Mouse (Mus musculus) inflammation-experienced regulatory T-cells, adult 6 months (primary cell): ENCODE measurements around the gene Rictor. TPM values are rescaled to one million over a fixed set of nuclear protein-coding genes. Genes with fewer than 3 reads are reported as not detected.
"Not testable (repeated sequence)": the region's sequence is repeated elsewhere in the genome, so short reads cannot be mapped to it uniquely, and the experiment has no call there.

Experiments used
- ATAC-seq: one replicate; pipeline ENCODE4 v1.8.0; 2017
- polyA plus RNA-seq, 3 experiments: library from polyadenylated mRNA; unstranded; fragments of 100-300 nt; shearing (Covaris generic); gene quantifications; one replicate each; pipeline ENCODE4 v1.2.1; 2017

Rictor gene
- polyA plus RNA-seq, 3 experiments from 2014 or later, result 20.5 to 30.7 (median 28.6) TPM

DNA sequence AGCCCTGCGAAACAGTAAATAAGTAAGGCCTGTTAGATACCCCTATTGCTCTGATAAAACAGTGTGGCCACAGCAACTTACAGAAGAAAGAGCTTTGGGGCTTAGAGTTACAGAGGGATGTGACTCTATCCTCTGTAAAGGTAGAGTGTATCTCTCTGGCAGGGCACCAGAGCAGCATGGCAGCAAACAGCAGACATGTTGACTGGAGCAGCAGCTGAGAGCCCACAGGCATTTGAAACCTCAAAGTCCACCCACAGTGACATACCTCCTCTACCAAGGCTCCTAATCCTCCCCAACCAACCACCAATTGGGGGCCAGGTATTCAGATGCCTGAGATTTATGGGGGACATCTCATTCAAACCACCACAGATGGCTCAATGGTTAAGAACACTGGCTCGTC lies 31.0 kb downstream of the Rictor start:
- no peak for ATAC-seq

DNA sequence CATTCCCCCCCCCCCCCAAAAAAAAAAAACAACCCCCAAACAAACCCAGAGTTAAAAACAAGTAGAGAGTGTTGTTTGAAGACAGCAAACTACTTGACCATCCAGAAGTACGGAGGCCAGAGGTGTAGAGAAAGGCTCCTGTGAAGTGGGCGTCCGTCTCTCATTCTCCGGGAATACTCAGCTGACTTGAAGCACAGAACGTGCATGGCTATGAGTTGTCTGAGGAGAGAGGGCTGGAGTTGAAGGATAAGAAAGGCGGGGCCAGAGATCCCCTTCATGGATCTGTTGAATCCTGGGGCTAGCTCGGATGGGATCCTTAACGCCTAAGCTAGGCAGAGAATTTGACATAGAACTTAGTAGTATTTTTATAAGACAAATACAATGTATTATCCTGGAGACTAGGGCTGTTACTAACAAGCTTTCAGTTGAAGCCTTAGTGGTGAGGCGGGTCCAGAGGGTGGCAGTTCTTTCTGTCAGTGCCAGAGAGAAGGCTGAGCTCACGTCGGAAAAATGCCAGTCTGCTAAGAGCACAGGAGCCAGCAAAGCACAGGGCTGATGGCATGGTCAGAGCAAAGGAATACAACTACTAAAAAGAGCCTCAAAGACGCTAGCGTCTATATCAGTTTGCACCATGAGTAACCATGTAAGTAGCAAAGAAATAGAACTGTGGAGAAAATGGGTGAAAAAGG lies 34.3 kb downstream of the Rictor start:
- no peak for ATAC-seq

DNA sequence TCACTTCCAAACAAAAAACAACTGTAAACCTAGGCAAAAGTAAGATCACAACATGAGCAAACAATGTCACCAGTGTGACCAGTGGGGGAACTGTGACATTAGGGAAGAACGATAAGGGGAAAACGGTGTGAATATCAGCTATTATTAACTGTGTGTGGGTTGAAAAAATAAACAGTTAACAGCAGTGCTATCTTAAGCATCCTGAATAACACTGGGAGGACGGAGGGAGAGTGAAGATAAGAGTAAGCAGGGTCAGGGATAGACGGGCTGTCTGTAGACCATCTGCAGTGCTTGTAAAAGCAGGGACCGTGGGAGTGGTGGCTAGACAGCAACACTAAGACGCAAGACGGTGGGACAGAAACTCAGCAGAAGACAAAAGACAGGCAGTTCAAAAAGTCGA lies 35.5 kb downstream of the Rictor start:
- no peak for ATAC-seq

DNA sequence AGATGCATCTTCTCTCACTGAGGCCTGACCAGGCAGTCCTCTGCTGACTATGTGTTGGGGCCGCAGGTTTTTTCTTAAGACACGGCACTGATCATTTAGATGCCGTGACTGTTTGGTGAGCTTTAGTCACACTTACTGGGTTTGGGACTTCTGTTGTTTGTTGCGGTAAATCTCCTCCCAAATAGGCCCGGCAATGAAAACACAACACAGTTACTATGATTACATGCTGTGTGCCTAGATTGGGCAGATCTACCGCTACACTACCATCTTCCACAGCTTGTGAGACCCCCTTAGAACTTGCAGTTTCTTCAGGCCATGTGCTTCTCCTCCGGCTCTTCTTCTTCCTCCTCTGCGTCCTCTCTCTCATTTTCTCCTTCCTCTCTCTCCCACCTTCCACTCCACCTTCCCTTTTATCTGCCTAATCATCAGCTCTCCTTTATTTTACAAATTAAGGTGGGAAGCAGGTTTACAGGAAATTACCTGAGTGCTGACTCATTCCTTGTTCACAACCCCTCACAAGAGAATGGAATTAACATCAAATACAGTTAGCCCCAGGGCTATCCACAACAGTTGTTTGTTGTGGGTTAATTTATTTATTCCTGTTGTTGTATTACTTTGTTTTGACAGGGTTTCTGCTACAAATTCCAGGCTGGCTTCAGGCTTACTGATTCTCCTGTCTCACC lies 38.3 kb downstream of the Rictor start:
- ATAC-seq, result not testable (repeated sequence)

DNA sequence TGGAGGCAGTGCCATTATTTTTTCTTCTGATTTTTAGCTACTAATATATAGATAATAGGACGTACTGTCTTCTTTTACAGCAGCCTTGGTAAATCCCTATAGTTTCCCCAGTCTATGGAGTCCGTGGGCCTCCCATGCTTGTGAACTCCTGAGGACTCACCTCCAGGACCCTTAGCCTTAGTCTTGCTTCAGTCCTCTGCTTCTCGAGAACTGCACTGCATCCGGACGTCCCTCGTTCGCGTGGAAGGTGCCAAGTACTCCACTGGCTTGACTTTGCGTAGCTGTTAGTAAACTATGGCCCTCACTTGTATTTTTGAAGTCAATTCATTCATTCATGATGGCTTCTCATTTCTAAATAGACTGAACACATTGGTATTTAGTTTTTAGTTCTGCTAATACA lies 38.8 kb downstream of the Rictor start:
- no peak for ATAC-seq

DNA sequence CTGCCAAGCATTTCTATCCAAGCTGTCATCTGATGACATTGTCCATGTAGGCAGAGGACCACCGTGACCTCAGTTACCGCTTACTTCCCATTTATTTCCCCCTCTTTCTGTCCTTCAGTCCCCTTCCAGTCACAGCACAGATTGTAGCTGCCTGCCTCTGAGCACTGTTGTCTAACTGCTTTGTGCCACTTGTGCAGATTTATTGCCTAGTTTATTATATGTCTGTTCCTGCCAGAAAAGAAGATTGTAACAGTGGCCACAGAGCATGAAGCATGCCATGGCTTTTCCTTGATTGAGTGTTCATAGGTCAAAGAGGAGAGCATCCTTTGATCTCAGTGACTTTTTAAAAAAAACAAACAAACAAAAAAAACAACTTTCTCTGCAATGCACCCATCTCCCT lies 46.2 kb downstream of the Rictor start:
- no peak for ATAC-seq

DNA sequence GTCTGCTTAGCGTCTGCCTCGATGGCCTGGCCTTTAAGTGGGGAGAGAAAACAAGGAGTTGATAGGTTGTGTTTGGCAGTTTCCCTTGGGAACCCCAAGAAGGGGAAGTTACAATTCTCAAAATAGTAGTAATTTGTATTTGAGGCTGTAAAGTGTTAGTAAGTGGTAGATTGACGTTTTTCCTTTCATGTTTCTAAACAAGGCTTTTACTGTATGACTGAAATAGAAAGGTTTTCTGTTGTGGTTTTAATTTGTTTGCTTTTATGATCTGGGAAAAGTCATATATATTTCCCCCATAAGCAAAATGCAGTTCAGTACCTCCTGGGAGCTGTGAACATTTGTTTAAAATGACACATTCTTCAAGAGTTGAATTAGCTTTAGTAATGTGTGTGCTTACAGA lies 64.1 kb downstream of the Rictor start:
- no peak for ATAC-seq

DNA sequence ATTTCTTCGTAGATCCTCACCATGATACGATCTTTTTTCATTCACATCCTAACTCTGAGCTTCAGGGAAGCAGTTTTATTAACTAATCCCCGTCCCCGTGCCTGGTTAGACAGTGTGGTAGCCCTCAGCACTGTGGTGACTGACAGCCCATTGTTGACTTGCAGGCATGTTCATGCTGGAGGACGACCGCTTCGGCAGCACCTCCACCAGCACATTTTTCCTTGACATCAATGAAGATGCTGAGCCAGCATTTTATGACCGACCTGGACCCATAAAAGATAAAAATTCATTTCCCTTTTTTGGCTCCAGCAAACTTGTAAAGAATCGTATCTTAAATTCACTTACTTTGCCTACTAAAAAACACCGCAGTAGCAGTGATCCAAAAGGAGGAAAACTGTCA lies 78.0 kb downstream of the Rictor start:
- ATAC-seq, result no peak

DNA sequence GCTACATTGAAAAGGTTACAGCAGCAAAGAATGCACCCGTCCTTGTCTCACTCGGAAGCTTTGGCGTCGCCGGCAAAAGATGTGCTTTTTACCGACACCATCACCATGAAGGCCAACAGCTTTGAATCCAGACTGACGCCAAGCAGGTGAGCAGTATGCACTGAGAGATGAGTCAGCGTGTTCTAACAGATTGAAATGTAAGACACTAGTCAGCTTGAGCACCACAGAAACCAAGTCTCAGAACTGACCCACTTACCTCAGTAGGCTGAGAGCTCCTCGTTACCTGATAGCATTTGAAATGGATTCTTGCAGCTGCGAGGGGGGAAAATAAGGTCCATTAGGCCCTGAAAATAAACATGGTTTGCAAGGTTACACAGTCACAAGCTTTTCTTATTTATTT lies 79.1 kb downstream of the Rictor start:
- no peak for ATAC-seq

DNA sequence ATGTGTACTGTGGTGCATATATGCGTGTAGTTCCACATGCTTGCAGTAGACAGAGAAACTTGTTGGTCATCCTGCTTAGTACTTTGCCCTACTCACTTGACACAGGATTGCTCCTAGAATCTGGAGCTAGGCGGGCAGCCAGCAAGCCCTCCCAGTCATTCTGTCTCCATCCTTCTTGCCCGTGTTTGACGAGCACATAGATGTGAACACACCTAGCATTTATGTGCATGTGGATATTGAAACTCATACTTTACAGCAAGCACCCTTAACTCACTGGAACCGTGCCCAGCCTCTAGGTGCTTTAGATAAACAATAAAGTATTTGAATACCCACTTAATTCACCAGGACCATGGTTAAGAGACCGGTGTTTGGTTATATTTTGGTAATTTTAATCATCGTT lies 81.8 kb downstream of the Rictor start:
- ATAC-seq, result no peak

DNA sequence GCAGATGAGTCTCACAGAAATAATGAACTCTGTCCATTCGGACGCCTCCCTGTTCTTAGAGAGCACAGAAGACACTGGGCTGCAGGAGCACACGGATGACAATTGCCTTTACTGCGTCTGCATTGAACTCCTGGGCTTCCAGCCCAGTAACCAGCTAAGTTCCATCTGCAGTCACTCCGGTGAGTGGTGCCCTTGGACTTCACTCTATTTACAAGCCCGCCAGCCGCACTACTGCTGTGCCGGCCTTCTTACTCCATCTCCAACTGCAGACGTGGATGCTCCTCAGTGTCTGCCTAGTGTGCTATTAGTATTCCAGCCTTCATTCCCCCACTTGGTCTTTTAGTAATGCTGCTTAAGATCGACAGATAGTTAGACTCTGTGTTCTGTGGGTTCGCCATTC lies 83.5 kb downstream of the Rictor start:
- ATAC-seq, result no peak

DNA sequence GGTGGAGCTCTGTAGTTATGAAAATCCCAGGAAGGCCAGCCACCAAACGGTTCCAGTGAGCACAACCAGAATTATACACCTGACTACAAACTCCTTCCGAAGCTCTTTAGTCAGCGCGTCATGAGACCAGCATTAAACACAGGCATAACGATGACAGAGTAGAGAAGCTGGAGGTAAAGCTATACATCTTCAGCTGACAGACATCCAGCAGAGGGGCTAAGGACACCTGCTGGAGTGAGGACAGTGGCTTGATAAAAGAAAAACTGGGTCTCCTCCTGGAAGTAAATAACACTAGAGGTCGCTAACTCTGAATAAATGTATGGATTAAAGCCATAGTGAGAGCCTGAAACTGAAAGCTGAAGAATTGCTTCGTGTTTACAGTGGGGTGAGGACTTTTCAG lies 84.7 kb downstream of the Rictor start:
- ATAC-seq, result no peak

DNA sequence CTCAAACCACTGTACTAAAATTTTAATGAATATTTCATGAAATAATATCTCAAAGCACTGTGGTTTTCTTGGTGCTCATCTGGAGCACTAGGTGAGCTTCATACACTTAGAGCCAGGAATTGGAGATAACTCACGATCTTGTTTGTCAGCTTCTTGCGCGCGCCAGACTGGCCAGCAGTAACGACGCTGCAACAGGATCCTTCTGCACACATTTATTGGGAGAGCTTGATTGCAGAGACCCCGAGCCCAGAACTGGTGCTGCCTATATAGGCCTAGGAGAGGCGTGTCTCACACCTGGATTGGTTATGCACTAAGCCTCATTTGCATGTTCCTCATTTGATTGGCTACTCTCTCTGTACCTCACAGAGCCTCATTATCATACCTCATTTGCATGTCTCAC lies 93.0 kb downstream of the Rictor start:
- not testable (repeated sequence) for ATAC-seq

DNA sequence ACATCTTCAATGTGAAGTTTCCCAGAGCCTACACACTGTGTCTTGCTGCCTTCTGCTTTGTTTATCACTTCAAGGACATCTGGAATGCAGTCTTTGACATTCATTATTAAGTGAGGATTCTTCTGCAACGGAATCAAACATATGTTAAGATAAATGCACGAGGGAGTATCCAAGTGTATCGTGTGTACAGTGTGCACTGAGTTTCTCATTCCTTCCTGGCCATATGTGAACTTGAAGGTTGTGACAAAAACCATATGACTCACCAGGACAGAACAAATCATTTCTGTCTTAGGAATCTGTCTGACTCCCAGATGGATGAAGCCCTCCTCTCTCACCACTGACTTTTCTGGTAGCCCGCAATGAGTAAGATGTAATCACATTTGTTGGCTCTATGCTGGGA lies 107.6 kb downstream of the Rictor start:
- ATAC-seq, result no peak

DNA sequence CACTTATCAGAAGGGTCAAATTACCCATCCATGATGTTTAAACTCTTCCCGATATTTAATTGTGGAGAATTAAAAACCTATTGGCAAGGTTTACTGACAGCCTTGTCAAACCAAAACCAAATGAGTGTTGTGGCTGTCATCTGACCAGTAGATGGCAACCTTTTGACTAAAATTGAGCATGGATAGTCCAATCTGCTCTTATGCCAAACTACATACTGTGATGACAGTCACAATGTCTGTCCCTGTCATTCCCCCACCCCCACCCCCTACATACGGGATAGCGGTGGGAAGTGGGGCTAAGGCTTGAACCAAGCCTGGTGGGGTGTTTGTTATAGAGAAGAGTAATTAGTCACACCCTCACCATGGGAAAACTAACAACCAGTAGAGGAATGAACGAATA lies 132.0 kb downstream of the Rictor start:
- ATAC-seq, result no peak

DNA sequence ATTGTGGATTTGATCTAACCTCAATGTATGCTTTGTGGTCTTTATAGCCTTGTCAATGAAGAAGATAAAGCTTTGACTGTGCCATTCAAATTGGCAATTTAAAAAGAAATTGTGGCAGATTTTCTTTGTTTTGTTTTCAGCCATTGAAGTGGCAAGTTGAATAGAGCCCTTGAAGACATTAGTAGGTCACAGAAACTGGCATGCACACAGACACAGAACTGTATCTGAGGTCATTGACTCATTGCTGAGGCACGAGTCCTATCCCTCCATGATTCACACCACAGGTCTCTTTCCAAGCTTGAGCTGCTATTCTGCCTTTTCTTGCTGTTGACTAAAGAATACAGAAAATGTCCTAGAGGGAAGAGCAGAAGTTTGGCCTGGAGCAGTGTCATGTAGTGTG lies 141.7 kb downstream of the Rictor start:
- ATAC-seq, result no peak

Other genes with a start within 250 kb of the Rictor start
- 100 to 1,000 TPM; 539 to 808 (median 732) TPM for gene Fyb, start 185.5 kb upstream of the Rictor start, polyA plus RNA-seq
- gene Osmr, start 166.6 kb downstream of the Rictor start, polyA plus RNA-seq, result under 1 TPM in 1 of 3 experiments, not detected in 2; 0.26 TPM